Comparison of ENCODE assay signal across 20 mouse cellular contexts in the genomic region with DNA sequence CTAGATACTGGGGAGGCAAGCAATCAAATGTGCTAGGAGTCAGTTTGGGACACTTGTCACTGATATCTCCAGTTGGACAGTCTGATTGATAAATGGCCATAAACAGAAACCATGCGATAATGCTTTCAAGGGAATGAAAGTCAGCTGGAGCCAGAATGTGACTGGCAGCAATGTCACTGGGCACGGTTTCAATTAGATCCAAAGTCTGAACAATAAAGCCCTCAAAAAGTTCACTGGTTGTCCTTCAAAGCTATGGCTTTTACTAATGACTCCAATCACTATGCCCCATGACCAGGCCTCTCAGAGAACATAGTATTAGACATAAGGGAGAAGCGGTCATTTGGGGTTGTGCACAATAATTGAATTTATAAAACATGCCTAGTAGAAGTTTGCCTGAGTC. TPM values are rescaled to one million over a fixed set of nuclear protein-coding genes. Genes with fewer than 3 reads are reported as not detected.
A peak's percentile ranks its signal among the peaks of the same experiment; 100 is the strongest.
DNase-seq lines count a peak whose midpoint lies in the region; ATAC-seq and TF ChIP-seq lines count a peak whose summit lies in the region.
"Had no signal": no experiment of that assay in that cellular context is flagged by ENCODE, and none has a peak within 500 bp of the region (broad histone marks: within the 10 kb centered on the region; RNA-seq: fewer than 3 reads in every experiment).

No protein-coding gene starts in this region.

- no peaks in the 10 kb centered on the region for H3K36me3 ChIP-seq in heart, postnatal 0 days (replicated peaks; ENCODE audit: control insufficient read depth, insufficient read depth, low read length)
- no peaks in the 10 kb centered on the region for H3K36me3 ChIP-seq in heart, embryonic 10.5 days
- H3K36me3 ChIP-seq: heart, embryonic 13.5 days; kidney, embryonic 15.5 days; limb, embryonic 15.5 days; midbrain, embryonic 12.5 days had no signal

- peaks cover 10% of the 10 kb centered on the region; the same call in 1 of the 2 replicates for H3K4me1 ChIP-seq in heart, postnatal 0 days (ENCODE audit: control insufficient read depth, insufficient read depth)
- H3K4me1 ChIP-seq in heart, embryonic 10.5 days = no peaks in the 10 kb centered on the region
- H3K4me1 ChIP-seq: forebrain, embryonic 13.5 days; heart, embryonic 13.5 days; kidney, embryonic 15.5 days; limb, embryonic 15.5 days; midbrain, embryonic 12.5 days had no signal

- no peak overlapping the region for H3K4me3 ChIP-seq in heart, postnatal 0 days (ENCODE audit: low read depth, low read length)
- no peak overlapping the region for H3K4me3 ChIP-seq in heart, embryonic 10.5 days
- H3K4me3 ChIP-seq: forebrain, embryonic 13.5 days; heart, embryonic 13.5 days; kidney, embryonic 15.5 days; limb, embryonic 15.5 days; midbrain, embryonic 12.5 days had no signal

- 0 out of 2 replicates have a peak overlapping the region, but pooled peaks have one; percentile 5 for H3K27ac ChIP-seq in heart, postnatal 0 days (ENCODE audit: low read depth)
- H3K27ac ChIP-seq in heart, embryonic 10.5 days = no peak overlapping the region
- H3K27ac ChIP-seq: forebrain, embryonic 13.5 days; heart, embryonic 13.5 days; kidney, embryonic 15.5 days; limb, embryonic 15.5 days; midbrain, embryonic 12.5 days had no signal

- TF ChIP-seq CTCF in heart, postnatal 0 days (IDR thresholded peaks at IDR 0.05; ENCODE audit: low read depth) = no peak

- DNase-seq in heart, postnatal 0 days (ENCODE audit: low spot score) = no peak
- DNase-seq in heart, embryonic 10.5 days (ENCODE audit: low spot score) = no peak
- peak; percentile 61 for DNase-seq in kidney, adult 9 months
- DNase-seq in kidney, postnatal 25 days = no peak
- peak; percentile 43 for DNase-seq in adrenal gland, postnatal 10 days
- peak; percentile 20 to 31 for DNase-seq in adrenal gland, postnatal 36 days
- no peak for DNase-seq in thymus, postnatal 10 days (ENCODE audit: low spot score in 2 of 2)
- DNase-seq: cerebellum, adult 8-10 months; gastrocnemius, postnatal 36 days; left cerebral cortex, postnatal 4 days had no signal

- no peak overlapping the region for H3K9ac ChIP-seq in heart, postnatal 0 days (replicated peaks; ENCODE audit: low read depth, low read length)
- H3K9ac ChIP-seq: forebrain, embryonic 13.5 days; heart, embryonic 13.5 days; kidney, embryonic 15.5 days; limb, embryonic 15.5 days; midbrain, embryonic 12.5 days had no signal

- no peak for TF ChIP-seq EP300 in heart, postnatal 0 days (IDR thresholded peaks at IDR 0.05; ENCODE audit: low read depth)

- no peaks in the 10 kb centered on the region for H3K9me3 ChIP-seq in heart, postnatal 0 days (replicated peaks; ENCODE audit: control insufficient read depth, low read length)
- no peaks in the 10 kb centered on the region for H3K9me3 ChIP-seq in heart, embryonic 10.5 days
- H3K9me3 ChIP-seq: forebrain, embryonic 13.5 days; heart, embryonic 13.5 days; kidney, embryonic 15.5 days; limb, embryonic 15.5 days; midbrain, embryonic 12.5 days had no signal

- ATAC-seq in heart, postnatal 0 days (ENCODE audit: insufficient read depth, low read depth) = no peak
- ATAC-seq: forebrain, embryonic 13.5 days; hindbrain, embryonic 16.5 days had no signal

- 50% methylated on average over 3 of the region's 3 CpGs for WGBS in heart, postnatal 0 days
- 82% methylated on average over 3 of the region's 3 CpGs for WGBS in heart, embryonic 10.5 days

- H3K27me3 ChIP-seq in heart, postnatal 0 days (ENCODE audit: control insufficient read depth, insufficient read depth, low read length) = no peaks in the 10 kb centered on the region
- no peaks in the 10 kb centered on the region for H3K27me3 ChIP-seq in heart, embryonic 10.5 days (ENCODE audit: insufficient read depth, poor library complexity, severe bottlenecking)
- H3K27me3 ChIP-seq: forebrain, embryonic 13.5 days; heart, embryonic 13.5 days; kidney, embryonic 15.5 days; limb, embryonic 15.5 days; midbrain, embryonic 12.5 days had no signal

- H3K4me2 ChIP-seq in heart, postnatal 0 days (ENCODE audit: low read depth, low read length) = no peak overlapping the region
- H3K4me2 ChIP-seq: forebrain, embryonic 13.5 days; heart, embryonic 13.5 days; kidney, embryonic 15.5 days; limb, embryonic 15.5 days; midbrain, embryonic 12.5 days had no signal

RNA-seq across cellular contexts. Expression of a gene that starts 7.0 kb away (rescaled TPM):
- 0.73 and 1.5 TPM in 2 replicates for total RNA-seq in heart, postnatal 0 days (2014; rRNA removed; ENCODE audit: low replicate concordance)
- polyA plus RNA-seq in heart, postnatal 0 days (2015; fragmentation: Nextera tagmentation; extraction: Ambion mirVana) = 0.27 and 0.30 TPM in 2 replicates
- 0.32 and 0.34 TPM in 2 replicates for polyA plus RNA-seq in heart, embryonic 10.5 days (2016; fragmentation: Nextera tagmentation; extraction: Ambion mirVana)
- total RNA-seq in adrenal gland, postnatal 10 days (2021) = under 1 TPM; 0.48 to 0.58 TPM
- under 1 TPM; 0.26 to 0.33 TPM for total RNA-seq in adrenal gland, postnatal 36 days (2021)
- total RNA-seq: hematopoietic stem cell, adult 5-6 weeks; MEL; monocyte, adult 5-6 weeks had no signal
- polyA plus RNA-seq: thymus, postnatal 0 days had no signal

RNA-seq across cellular contexts. Expression of a gene that starts 59.9 kb away (rescaled TPM):
- 5.7 and 19.0 TPM in 2 replicates for total RNA-seq in heart, postnatal 0 days (2014; rRNA removed; ENCODE audit: low replicate concordance)
- 9.3 and 10.3 TPM in 2 replicates for polyA plus RNA-seq in heart, postnatal 0 days (2015; fragmentation: Nextera tagmentation; extraction: Ambion mirVana)
- polyA plus RNA-seq in heart, embryonic 10.5 days (2016; fragmentation: Nextera tagmentation; extraction: Ambion mirVana) = 8.7 and 10.4 TPM in 2 replicates
- total RNA-seq in adrenal gland, postnatal 10 days (2021) = 1 to 10 TPM; 5.7 to 9.6 TPM
- total RNA-seq in adrenal gland, postnatal 36 days (2021) = 1 to 10 TPM; 3.7 to 7.9 TPM

Comparison
In these comparisons a context has a peak if more than half of its experiments do, and no peak if none do; other contexts are left out.
1. DNase-seq: peak in kidney, adult 9 months (single experiment), adrenal gland, postnatal 10 days (single experiment) and adrenal gland, postnatal 36 days (2 of 2); none in heart, postnatal 0 days (single experiment), heart, embryonic 10.5 days (single experiment), kidney, postnatal 25 days (0 of 2) and thymus, postnatal 10 days (0 of 2).